Mouse (Mus musculus) right cerebral cortex, adult 18-20 months (tissue): ENCODE results near the gene Lypd8.

Experiments used
- DNase-seq: peaks from one replicate; pipeline ENCODE4 v3.0.0; 2022; ENCODE audit warnings: mixed read lengths

The Lypd8 gene

DNA sequence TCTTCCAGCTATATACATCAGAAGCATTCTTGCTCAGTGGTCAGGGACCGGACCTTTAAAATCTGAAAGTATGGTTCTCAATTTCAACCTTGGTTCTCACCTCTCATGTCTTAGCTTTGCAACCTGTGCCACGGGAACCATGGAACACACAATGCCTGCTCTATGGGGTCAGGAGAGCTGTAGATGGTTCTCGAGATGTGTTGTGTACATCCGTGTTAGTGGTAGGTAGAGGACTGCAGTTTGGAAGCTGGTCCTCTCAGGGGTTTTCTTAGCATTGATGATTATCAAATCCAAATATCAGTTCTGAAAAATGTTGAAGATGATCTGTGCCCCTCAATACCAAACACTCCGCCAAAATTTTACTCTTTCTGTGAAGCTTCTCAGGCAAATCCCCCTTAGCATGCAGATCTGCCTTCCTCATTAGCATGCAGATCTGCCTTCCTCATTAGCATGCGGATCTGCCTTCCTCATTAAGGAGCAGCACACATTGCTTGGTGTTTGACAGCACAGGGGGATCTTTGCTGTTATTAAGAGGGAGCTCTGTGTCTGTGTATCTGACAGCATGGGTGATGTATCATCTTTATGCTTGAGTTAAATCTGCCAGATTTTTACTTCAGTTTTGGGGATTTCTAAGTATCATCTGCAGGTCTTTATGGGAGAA lies 21.3 kb downstream of the Lypd8 start:
- no peak for DNase-seq

DNA sequence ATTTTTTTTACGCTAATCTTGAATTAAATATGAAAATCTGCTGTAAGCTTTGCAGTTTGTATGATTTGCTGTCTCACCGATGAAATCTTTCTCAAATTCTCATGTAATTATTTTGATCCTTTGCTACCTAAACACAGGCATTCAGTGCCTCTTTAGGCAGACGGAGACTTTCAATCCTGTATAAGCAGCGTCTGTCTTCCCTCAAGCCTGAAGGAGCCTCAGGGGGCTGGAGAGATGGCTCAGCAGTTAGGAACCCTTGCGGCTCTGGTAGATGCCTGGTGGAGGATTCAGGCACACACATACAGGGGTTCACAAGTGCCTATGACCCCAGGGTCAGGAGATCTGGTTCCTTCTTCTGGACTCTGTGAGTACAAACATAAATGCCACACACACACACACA lies 21.8 kb downstream of the Lypd8 start:
- no peak for DNase-seq

- no peak for DNase-seq
Observed at GRCm38 (mm10) chr11:58408066-58408465, 29.2 kb downstream of the Lypd8 start.

DNA sequence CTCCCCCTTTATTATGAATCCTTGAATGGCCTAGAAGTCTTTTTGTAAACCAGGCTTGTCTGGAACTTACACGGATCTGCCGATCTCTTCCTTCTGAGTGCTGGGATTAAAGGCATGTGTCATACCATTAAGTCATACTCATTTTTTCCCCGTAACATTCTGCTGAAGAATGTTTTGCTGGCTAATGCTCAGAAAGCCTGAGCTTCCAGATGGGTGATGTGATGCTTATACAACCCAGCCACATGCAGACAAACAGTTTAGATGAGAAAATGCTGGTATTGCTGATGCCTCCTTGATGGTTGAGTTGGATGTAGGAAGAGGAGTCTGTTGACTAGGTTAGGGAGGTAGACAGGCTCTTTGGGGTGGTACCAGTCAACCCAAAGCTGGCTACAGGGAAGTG lies 39.5 kb downstream of the Lypd8 start:
- no peak for DNase-seq

DNA sequence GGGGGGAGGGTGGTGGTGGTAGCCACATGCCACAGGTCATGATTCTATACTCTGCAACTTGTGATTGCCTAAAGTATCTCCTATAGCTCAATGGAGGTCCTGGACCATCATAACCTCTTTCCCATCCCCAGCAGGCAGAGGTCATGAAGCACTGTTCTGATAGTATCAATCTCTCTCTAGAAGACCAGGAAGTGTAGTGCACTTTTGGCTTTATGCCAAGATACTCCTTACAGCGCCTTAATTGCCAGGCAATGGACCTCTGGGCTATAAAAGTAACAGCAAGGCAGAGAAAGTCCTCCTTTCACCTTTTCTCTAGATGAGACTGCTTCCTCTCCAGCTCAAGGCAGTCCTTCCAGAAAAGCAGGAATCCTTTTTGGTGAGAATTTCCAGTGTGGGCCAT lies 42.0 kb downstream of the Lypd8 start, which contains the start of gene 1810065E05Rik:
Gene 1810065E05Rik (plus strand): TSS at position 297 of the 400 bp plus-strand sequence.
- DNase-seq: no peak

DNA sequence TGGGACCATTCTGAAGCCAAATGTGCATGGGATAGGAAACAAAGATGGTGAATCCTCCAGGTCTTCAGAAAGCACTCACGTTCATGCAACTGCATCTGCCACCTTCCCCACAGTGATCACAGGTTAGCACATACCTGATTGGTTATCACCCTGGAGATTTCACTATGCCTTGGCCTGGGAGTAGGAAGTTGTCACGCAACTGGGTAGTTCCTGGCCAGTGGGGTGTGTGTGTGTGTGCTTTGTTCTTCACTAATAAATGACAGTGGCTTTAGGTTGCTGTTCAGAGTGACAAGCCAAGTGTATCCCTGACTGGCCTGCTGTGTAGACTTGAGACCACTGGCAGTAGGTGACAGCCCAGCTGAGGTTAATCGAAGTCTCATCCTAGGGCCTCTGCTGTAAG lies 53.4 kb downstream of the Lypd8 start, which contains the start of gene Gm12253:
Gene Gm12253 (plus strand): TSS at position 301 of the 400 bp plus-strand sequence.
- no peak for DNase-seq

GRCm38 (mm10) chr11:58437866-58438265 lies 59.0 kb downstream of the Lypd8 start:
- no peak for DNase-seq
